Comparison of ENCODE assay signal across 8 mouse cellular contexts in the genomic region with DNA sequence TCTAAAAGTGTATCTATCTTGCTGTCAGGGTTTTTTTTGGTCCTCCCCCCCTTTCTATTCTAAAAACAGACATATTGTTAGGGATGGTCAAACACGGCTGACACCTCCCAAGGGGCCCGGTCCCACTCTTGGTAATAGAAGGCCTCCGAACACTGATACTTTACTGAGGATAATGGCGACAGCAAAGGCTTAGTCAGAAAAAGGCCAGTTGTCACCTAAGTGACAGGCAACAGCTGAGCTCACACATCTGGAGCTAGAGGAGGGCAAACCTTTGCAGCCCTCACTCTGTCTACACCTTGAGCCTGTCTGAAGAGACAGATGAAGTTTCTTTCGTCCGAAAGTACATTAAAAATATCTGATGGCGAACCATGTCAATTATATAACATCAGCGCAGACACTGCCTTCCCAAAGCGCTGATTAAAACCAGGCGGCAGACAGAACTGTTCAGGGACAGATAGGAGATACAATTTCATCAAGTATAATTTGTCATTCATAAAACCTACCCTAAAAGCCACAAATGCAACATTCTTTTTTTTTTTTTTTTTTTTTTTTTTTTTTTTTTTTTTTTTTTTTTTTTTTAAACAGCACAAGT. TPM values are rescaled to one million over a fixed set of nuclear protein-coding genes. Genes with fewer than 3 reads are reported as not detected.
DNase-seq lines count a peak whose midpoint lies in the region; ATAC-seq and TF ChIP-seq lines count a peak whose summit lies in the region.

No protein-coding gene starts in this region.

- no peak for ATAC-seq in limb, embryonic 11.5 days (ENCODE audit: insufficient number of reproducible peaks, low FRiP score, low TSS enrichment, low read depth)
- ATAC-seq in neural tube, embryonic 13.5 days (ENCODE audit: low read depth) = no peak

- H3K4me2 ChIP-seq in limb, embryonic 11.5 days (ENCODE audit: low read depth, severe bottlenecking) = peak overlapping the region; percentile 84
- peak overlapping the region; percentile 79 for H3K4me2 ChIP-seq in neural tube, embryonic 13.5 days

- peaks cover 3% of the 10 kb centered on the region for H3K27me3 ChIP-seq in spleen, adult 2 months (ENCODE audit: control insufficient read depth, insufficient read depth, low read length)
- no peaks in the 10 kb centered on the region for H3K27me3 ChIP-seq in limb, embryonic 11.5 days (ENCODE audit: control insufficient read depth, insufficient read depth, low read length)
- H3K27me3 ChIP-seq in neural tube, embryonic 13.5 days = no peaks in the 10 kb centered on the region; the same call in 1 of the 2 replicates

- 71% methylated on average over 10 of the region's 10 CpGs for WGBS in spleen, adult 2 months
- 9% methylated on average over 10 of the region's 10 CpGs for WGBS in limb, embryonic 11.5 days
- WGBS in neural tube, embryonic 13.5 days = 20% methylated on average over 10 of the region's 10 CpGs

- H3K36me3 ChIP-seq in spleen, adult 2 months (ENCODE audit: control insufficient read depth, insufficient read depth, low read length) = no peaks in the 10 kb centered on the region
- no peaks in the 10 kb centered on the region for H3K36me3 ChIP-seq in limb, embryonic 11.5 days (ENCODE audit: control insufficient read depth, insufficient read depth, low read length)
- no peaks in the 10 kb centered on the region for H3K36me3 ChIP-seq in neural tube, embryonic 13.5 days

- H3K9me3 ChIP-seq in limb, embryonic 11.5 days (ENCODE audit: control insufficient read depth, low read length) = no peaks in the 10 kb centered on the region
- no peaks in the 10 kb centered on the region for H3K9me3 ChIP-seq in neural tube, embryonic 13.5 days

- peaks cover 8% of the 10 kb centered on the region; the same call in 1 of the 2 replicates for H3K4me1 ChIP-seq in spleen, adult 2 months (ENCODE audit: control insufficient read depth, insufficient read depth, insufficient read length)
- H3K4me1 ChIP-seq in limb, embryonic 11.5 days (ENCODE audit: control insufficient read depth, insufficient read depth, low read length) = peaks cover 33% of the 10 kb centered on the region
- peaks cover 47% of the 10 kb centered on the region for H3K4me1 ChIP-seq in neural tube, embryonic 13.5 days (replicated peaks)

- peak; percentile 51 to 87 for DNase-seq in adrenal gland, adult (ENCODE audit: inconsistent age in 2 of 2, low spot score in 1 of 2)
- no peak for DNase-seq in adrenal gland, adult 8-10 months
- DNase-seq in spleen, adult 2 months (ENCODE audit: low read depth in 1 of 2, low spot score in 2 of 2) = no peak
- no peak for DNase-seq in spleen, postnatal 14 days (ENCODE audit: low spot score in 2 of 2)
- DNase-seq in limb, embryonic 11.5 days (ENCODE audit: low spot score) = peak; percentile 45
- DNase-seq in gastrocnemius, postnatal 25 days = no peak
- no peak for DNase-seq in left cerebral cortex, adult 9 months (ENCODE audit: low spot score in 2 of 2)

- peak overlapping the region; percentile 57 for H3K27ac ChIP-seq in spleen, adult 2 months (ENCODE audit: insufficient read depth, low read length)
- no peak overlapping the region for H3K27ac ChIP-seq in limb, embryonic 11.5 days (replicated peaks; ENCODE audit: low read depth, low read length)
- peak overlapping the region; percentile 93 for H3K27ac ChIP-seq in neural tube, embryonic 13.5 days (replicated peaks)

- H3K9ac ChIP-seq in limb, embryonic 11.5 days (ENCODE audit: low read length) = peak overlapping the region; percentile 36
- peak overlapping the region; percentile 92 for H3K9ac ChIP-seq in neural tube, embryonic 13.5 days

- no peak for TF ChIP-seq POLR2A in spleen, adult 2 months (IDR thresholded peaks at IDR 0.05; ENCODE audit: low read depth, low read length)

- TF ChIP-seq CTCF in spleen, adult 2 months (IDR thresholded peaks at IDR 0.05; ENCODE audit: extremely low read depth, insufficient read depth, insufficient read length, insufficient replicate concordance) = no peak

- peak overlapping the region; percentile 62; the same call in 1 of the 2 replicates for H3K4me3 ChIP-seq in spleen, adult 2 months (ENCODE audit: extremely low read depth, insufficient read depth, insufficient read length)
- H3K4me3 ChIP-seq in limb, embryonic 11.5 days (ENCODE audit: low read depth, low read length) = peak overlapping the region; percentile 96
- peak overlapping the region; percentile 84 for H3K4me3 ChIP-seq in neural tube, embryonic 13.5 days

RNA-seq across cellular contexts. Expression of gene Prickle1, which starts 1.3 kb away (rescaled TPM):
- 10 to 100 TPM; 16.9 to 32.3 (median 22.9) TPM for total RNA-seq in adrenal gland, adult 8-10 months (2022)
- 3.8 and 4.6 TPM in 2 replicates for polyA plus RNA-seq in spleen, adult 2 months (2012; rRNA removed)
- 30.0 and 32.6 TPM in 2 replicates for polyA plus RNA-seq in limb, embryonic 11.5 days (2014; fragmentation: Nextera tagmentation; extraction: Ambion mirVana)
- polyA plus RNA-seq in neural tube, embryonic 13.5 days (2015; fragmentation: Nextera tagmentation; extraction: Ambion mirVana) = 16.5 and 19.9 TPM in 2 replicates
- 1 to 10 TPM; 4.1 to 4.3 TPM for total RNA-seq in gastrocnemius, postnatal 25 days (2021)

Comparison
In these comparisons a context has a peak if more than half of its experiments do, and no peak if none do; other contexts are left out.
1. DNase-seq: peak in adrenal gland, adult (2 of 2) and limb, embryonic 11.5 days (single experiment); none in adrenal gland, adult 8-10 months (single experiment), spleen, adult 2 months (0 of 2), spleen, postnatal 14 days (0 of 2), gastrocnemius, postnatal 25 days (single experiment) and left cerebral cortex, adult 9 months (0 of 2).
2. Peak in every context shown above with its lines, with median percentiles within 50 percentile points of each other: H3K4me3 ChIP-seq.